Mouse (Mus musculus) midbrain, embryonic 14.5 days (tissue): ENCODE data around the gene Lias. TPM values are rescaled to one million over a fixed set of nuclear protein-coding genes. Genes with fewer than 3 reads are reported as not detected.

Experiments
- ATAC-seq: fragments of 200-750 bp; cut with Nextera tagmentation; 2 replicates; pipeline ENCODE4 v1.8.0; 2017; ENCODE audit warnings: moderate number of reproducible peaks, moderate library complexity; ENCODE audit not compliant: low FRiP score, low TSS enrichment
- DNase-seq: peaks from one replicate; pipeline ENCODE4 v3.0.0-alpha.2; 2015
- H3K27ac ChIP-seq: fragments of 300-500 bp; sonication (generic); replicated peaks from 2 replicates; pipeline ENCODE4 v1.5.1; 2014; ENCODE audit warnings: mild to moderate bottlenecking, low read depth, low read length, moderate library complexity
- H3K27me3 ChIP-seq: fragments of 300-500 bp; sonication (generic); 2 replicates; pipeline ENCODE4 v1.6.1; 2014; ENCODE audit warnings: low read length, control low read depth, mixed read lengths; ENCODE audit not compliant: control insufficient read depth, insufficient read depth
- H3K36me3 ChIP-seq: fragments of 300-500 bp; sonication (generic); 2 replicates; pipeline ENCODE4 v1.6.1; 2014; ENCODE audit warnings: low read length, control low read depth; ENCODE audit not compliant: control insufficient read depth, insufficient read depth
- H3K4me1 ChIP-seq: fragments of 300-500 bp; sonication (generic); 2 replicates; pipeline ENCODE4 v1.6.1; 2014; ENCODE audit warnings: mild to moderate bottlenecking, antibody characterized with exemption, low read length, control low read depth; ENCODE audit not compliant: control insufficient read depth, insufficient read depth
- H3K4me2 ChIP-seq: fragments of 300-500 bp; sonication (generic); 2 replicates; pipeline ENCODE4 v1.6.1; 2014; ENCODE audit warnings: mild to moderate bottlenecking, low read length, moderate library complexity
- H3K4me3 ChIP-seq: fragments of 300-500 bp; sonication (generic); replicated peaks from 2 replicates; pipeline ENCODE4 v1.5.1; 2014; ENCODE audit warnings: low read depth, low read length
- H3K9ac ChIP-seq: fragments of 300-500 bp; sonication (generic); replicated peaks from 2 replicates; pipeline ENCODE4 v1.6.1; 2014; ENCODE audit warnings: mild to moderate bottlenecking, low read length, moderate library complexity
- H3K9me3 ChIP-seq: fragments of 300-500 bp; sonication (generic); 2 replicates; pipeline ENCODE4 v1.6.1; 2016; ENCODE audit warnings: low read length, control low read depth, mixed read lengths; ENCODE audit not compliant: control insufficient read depth
- WGBS: fragments of 180-500 bp; shearing (Covaris S2); extraction: QIAGEN DNeasy Blood & Tissue Kit; methylation state at CpG from one replicate; pipeline ENCODE4 v1.1.7; 2014; 5-methylcytosine and 5-hydroxymethylcytosine counted together
- polyA plus RNA-seq: library from polyadenylated mRNA; unstranded; fragments of >200 nt; fragmentation: Nextera tagmentation; extraction: Ambion mirVana; gene quantifications from 2 replicates; pipeline ENCODE4 v1.2.1, GENCODE M21; 2014

Gene Lias
- polyA plus RNA-seq, 1 experiment from 2014 or later: 66.2 TPM

DNA sequence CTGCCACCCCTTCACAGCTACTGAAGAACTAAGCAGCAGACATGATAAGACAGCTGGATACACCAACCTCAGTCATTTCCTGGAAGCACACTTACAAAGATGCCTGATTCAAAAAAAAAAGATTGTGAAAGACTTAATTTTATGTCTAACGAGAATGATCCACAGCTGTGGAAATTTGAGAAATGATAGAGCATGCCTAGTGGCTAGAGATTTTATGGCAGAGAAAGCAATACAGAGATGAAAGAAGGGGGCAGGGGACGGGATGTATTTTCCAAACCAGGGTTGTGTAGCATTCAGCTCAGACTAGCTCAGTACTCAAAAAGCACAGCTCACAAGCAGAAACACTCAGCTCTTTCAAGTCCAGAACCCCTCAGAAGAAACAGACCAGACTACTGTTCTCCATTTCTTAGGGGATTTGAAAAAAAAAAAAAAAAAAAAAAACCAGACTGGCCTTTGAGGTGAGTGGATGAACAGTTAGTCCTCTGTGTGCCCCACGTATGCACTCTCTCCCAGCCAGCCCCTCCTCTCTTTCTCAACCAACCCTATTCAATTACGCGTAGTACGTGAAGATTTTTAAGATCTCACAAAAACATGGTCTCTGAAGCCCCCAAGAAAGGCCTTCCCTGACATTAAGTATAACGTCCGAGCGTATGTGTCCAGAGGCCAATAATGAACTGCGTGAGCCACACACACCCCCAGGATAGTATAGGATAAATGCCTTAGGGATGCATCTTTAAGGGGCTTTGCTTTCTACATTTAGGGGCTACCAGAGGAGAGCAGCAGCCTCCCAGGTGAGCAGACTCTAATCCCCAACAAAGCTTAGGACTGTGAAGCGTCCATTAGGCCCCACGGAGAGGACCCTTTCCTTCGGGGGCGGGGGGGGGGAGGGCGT, 43.4 kb downstream of the Lias start:
- Histone ChIP-seq H3K4me2 (peak overlapping the region; percentile 87), H3K9ac (peak overlapping the region; percentile 82), H3K9me3 (no peaks in the 10 kb centered on the region), H3K27me3 (no peaks in the 10 kb centered on the region), H3K4me3 (peak overlapping the region; percentile 78), H3K4me1 (peaks cover 6% of the 10 kb centered on the region; the same call in 1 of the 2 replicates), H3K27ac (peak overlapping the region; percentile 83), H3K36me3 (no peaks in the 10 kb centered on the region)
- ATAC-seq (peak; percentile 18; the same call in 1 of the 2 replicates), DNase-seq (peak; percentile 63)
- 3% methylated on average over 15 of the region's 15 CpGs for WGBS

DNA sequence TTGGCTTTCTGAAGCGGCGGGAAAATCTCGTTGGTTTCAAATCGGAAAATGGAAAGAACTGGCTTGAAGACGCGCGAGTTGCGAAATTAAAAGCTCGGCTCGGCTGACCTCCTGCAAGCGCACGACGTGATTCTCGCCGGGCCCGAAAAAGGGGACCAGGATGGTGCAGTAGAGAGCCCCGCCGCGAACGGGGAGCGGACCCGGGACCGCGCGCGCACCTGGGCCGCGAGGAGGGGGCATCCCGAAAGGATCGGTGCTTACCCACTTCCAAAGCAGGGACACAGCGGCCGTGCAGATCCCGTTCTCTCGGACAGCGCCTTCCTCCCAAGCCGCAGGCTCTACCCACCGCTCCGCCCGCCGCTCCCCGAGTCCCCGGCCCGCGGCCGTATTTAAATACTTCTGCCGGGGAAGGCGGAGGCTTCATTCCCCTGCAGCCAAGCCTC, 44.1 kb downstream of the Lias start:
- Histone ChIP-seq H3K36me3 (no peaks in the 10 kb centered on the region), H3K27me3 (no peaks in the 10 kb centered on the region), H3K9me3 (no peaks in the 10 kb centered on the region), H3K9ac (peak overlapping the region; percentile 82), H3K27ac (peak overlapping the region; percentile 83), H3K4me1 (peaks cover 6% of the 10 kb centered on the region; the same call in 1 of the 2 replicates), H3K4me2 (peak overlapping the region; percentile 87), H3K4me3 (peak overlapping the region; percentile 78)
- peak; percentile 70 for DNase-seq
- WGBS: under 1% methylated on average over 47 of the region's 47 CpGs
- no peak for ATAC-seq

DNA sequence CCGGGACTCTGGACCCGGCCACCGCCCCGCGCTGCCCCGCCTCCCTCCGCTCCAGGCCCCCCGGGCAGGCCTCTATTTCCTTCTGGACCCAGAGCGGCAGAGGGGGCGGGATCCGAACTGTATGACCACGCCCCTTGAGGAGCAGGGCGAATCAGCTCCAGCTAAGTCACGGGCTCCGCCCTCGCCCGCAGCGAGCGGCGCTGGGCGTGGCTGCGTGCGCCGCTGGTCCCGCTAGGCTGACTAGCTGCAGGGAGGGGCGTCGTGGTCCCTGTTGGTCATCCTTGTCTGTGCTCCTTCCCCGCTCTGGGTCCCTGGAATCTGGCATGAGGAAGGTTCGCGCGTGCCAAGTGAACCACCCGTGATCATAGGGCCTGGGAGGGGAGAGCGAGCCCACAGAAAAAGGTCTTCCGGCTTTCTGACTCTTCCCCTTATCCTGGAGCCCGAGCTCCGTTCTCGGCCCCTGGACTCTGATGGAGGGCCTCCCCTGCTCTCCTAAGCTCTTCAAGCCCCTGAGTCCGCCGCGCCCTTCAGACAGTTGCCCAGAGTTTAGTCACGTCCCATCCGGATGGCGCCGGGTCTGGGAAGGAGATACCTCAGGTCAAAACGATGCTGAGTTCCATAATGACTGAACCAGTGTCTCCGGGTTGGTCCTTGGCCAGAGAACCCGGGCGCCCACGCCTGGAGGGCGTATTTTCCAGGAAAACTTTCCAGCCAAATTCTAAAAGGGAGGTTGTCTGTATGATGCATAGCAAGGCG, 44.7 kb downstream of the Lias start, which contains the start of gene Ugdh:
Ugdh (minus strand) TSS at position 144 of the 756 bp plus-strand sequence.
- H3K27me3 ChIP-seq: no peaks in the 10 kb centered on the region
- H3K4me3 ChIP-seq: peak within 1 kb of the TSS; percentile 78
- H3K36me3 ChIP-seq: no peaks in the 10 kb centered on the region
- no peaks in the 10 kb centered on the region for H3K9me3 ChIP-seq
- peak within 1 kb of the TSS; percentile 82 for H3K9ac ChIP-seq
- ATAC-seq (peak; percentile 98), DNase-seq (peak; percentile 98)
- H3K27ac ChIP-seq: peak within 1 kb of the TSS; percentile 83
- H3K4me2 ChIP-seq: peak within 1 kb of the TSS; percentile 87
- peaks cover 6% of the 10 kb centered on the region; the same call in 1 of the 2 replicates for H3K4me1 ChIP-seq
- WGBS: under 1% methylated on average over 51 of the region's 51 CpGs

DNA sequence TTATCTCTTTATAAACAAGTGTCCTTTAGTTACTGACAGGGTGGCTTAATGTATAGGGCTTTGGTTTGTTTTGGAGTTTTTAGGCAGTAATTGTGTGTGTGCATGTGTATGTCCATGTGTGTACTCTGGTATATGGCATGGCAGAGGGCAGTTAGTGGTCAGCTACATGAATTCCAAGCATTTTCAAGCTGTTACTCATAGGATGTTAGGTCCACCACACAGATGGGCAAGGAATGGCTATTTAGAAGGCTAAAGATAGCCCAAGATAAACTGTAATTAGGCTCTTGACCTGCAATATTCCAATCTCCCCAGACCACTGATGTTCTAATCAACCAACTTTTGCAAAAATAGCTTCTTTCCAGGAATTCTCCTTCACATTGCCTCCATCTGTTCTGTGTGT, 46.7 kb downstream of the Lias start:
- H3K4me3 ChIP-seq: no peak overlapping the region
- no peak for DNase-seq
- no peak for ATAC-seq
- H3K9me3 ChIP-seq: no peaks in the 10 kb centered on the region
- no peak overlapping the region for H3K9ac ChIP-seq
- no peak overlapping the region for H3K27ac ChIP-seq
- no peaks in the 10 kb centered on the region for H3K36me3 ChIP-seq
- no peaks in the 10 kb centered on the region for H3K27me3 ChIP-seq
- H3K4me1 ChIP-seq: peaks cover 6% of the 10 kb centered on the region; the same call in 1 of the 2 replicates
- no peak overlapping the region for H3K4me2 ChIP-seq

DNA sequence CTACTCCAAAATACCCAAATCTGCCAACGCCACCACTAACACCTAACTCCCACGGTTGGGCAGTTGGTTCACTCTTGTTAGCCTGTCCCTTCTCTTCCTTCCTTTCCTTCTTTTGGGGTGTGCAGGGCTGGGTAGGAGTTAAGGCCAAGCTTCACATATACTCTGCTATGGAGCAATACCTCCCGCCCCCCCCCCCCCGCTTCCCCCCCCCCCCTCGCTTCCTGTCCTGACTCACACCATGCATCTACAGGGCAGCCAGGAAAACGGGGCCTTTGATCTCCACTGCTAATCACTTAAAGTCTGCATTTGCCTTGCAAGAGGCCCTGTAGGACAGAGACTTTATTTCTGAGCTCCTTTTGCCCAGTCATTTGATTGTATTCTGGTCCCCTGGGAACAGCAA, 53.7 kb downstream of the Lias start:
- Histone ChIP-seq H3K27ac (no peak overlapping the region), H3K9me3 (no peaks in the 10 kb centered on the region), H3K4me2 (no peak overlapping the region), H3K36me3 (peaks cover 23% of the 10 kb centered on the region), H3K4me1 (no peaks in the 10 kb centered on the region), H3K27me3 (no peaks in the 10 kb centered on the region), H3K9ac (no peak overlapping the region), H3K4me3 (no peak overlapping the region)
- ATAC-seq (no peak), DNase-seq (peak; percentile 9)
- 83% methylated on average over 4 of the region's 6 CpGs for WGBS

DNA sequence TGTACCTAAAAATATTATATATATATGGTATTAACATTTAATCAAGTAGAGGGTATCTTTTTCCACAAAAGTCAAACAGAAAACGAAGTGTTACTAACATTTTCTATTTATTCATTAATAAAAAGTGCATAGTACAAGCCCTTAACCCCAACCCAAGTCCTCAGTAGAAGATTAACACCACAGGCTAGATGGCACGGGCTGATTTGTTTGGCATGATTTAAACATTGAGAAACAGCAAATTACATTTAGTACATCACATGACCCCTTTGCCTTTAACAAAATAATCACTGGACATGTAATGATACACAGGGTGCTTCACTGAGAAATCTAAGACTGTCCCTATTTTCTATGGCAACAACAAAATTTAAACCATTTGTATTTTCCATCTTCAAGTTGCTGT, 55.5 kb downstream of the Lias start:
- Histone ChIP-seq H3K4me3 (no peak overlapping the region), H3K36me3 (peaks cover 31% of the 10 kb centered on the region), H3K4me1 (no peaks in the 10 kb centered on the region), H3K27ac (no peak overlapping the region), H3K9ac (no peak overlapping the region), H3K4me2 (no peak overlapping the region), H3K27me3 (no peaks in the 10 kb centered on the region), H3K9me3 (no peaks in the 10 kb centered on the region)
- 81% methylated on average over 2 of the region's 2 CpGs for WGBS
- ATAC-seq: no peak
- DNase-seq: no peak

DNA sequence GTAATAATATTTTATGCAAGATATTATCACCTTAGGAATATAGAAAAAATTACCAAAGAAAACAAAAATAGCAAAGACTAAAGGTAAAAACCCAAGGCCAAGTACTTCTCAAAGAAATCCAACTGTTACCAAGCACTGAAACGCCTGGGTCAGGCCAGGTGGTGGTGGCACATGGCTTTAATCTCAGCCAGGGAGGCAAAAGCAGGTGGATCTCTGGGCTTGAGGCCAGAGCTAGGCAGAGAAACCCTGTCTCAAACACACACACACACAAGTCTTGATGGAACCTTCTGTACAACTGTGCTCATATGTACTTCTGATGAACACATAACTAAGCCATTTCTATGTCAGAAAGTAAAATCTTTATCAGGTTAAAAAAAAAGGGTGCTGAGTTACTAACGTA, 56.5 kb downstream of the Lias start:
- no peak overlapping the region for H3K4me3 ChIP-seq
- no peaks in the 10 kb centered on the region for H3K4me1 ChIP-seq
- ATAC-seq (no peak), DNase-seq (no peak)
- H3K27me3 ChIP-seq: no peaks in the 10 kb centered on the region
- no peak overlapping the region for H3K27ac ChIP-seq
- H3K9ac ChIP-seq: no peak overlapping the region
- peaks cover 38% of the 10 kb centered on the region for H3K36me3 ChIP-seq
- no peak overlapping the region for H3K4me2 ChIP-seq
- 81% methylated on average over 2 of the region's 2 CpGs for WGBS
- no peaks in the 10 kb centered on the region for H3K9me3 ChIP-seq

DNA sequence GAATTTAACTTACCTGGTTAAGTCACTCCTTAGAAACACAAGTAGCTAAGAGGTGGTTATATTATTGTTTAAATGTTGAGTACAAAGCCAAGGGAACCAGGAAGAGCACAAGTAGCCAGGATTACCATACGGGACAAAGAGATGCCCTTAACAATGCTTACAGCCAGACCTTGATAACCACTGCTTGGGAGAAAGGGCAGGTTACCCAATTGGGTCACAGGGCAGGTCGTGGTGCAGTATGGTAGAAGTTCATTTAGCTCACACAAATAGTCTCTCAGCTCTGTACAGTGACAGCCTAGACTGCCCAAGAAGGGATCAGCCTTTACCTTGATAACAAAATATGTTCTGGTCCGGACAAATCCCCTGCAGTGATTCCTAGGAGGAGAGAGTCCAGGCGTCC, 57.6 kb downstream of the Lias start:
- Histone ChIP-seq H3K27me3 (no peaks in the 10 kb centered on the region), H3K4me1 (no peaks in the 10 kb centered on the region), H3K4me2 (no peak overlapping the region), H3K27ac (no peak overlapping the region), H3K9ac (no peak overlapping the region), H3K4me3 (no peak overlapping the region), H3K9me3 (no peaks in the 10 kb centered on the region), H3K36me3 (peaks cover 42% of the 10 kb centered on the region)
- DNase-seq (no peak), ATAC-seq (no peak)
- 83% methylated on average over 4 of the region's 4 CpGs for WGBS
